Comparison of ENCODE assay signal across 24 mouse cellular contexts in genomic region chr5:53165672-53166071, GRCm38 (mm10). TPM values are rescaled to one million over a fixed set of nuclear protein-coding genes. Genes with fewer than 3 reads are reported as not detected.
DNase-seq lines count a peak whose midpoint lies in the region; ATAC-seq and TF ChIP-seq lines count a peak whose summit lies in the region.
"Had no signal": no experiment of that assay in that cellular context is flagged by ENCODE, and none has a peak within 500 bp of the region (broad histone marks: within the 10 kb centered on the region; RNA-seq: fewer than 3 reads in every experiment).

No protein-coding gene starts in this region.

- H3K4me1 ChIP-seq in forebrain, postnatal 0 days (ENCODE audit: insufficient read depth), result no peaks in the 10 kb centered on the region
- H3K4me1 ChIP-seq in forebrain, embryonic 13.5 days, result no peaks in the 10 kb centered on the region; the same call in 1 of the 2 replicates
- H3K4me1 ChIP-seq: embryonic facial prominence, embryonic 10.5 days; embryonic facial prominence, embryonic 12.5 days had no signal

- DNase-seq in forebrain, postnatal 0 days, result no peak
- DNase-seq in urinary bladder, adult 18-20 months (ENCODE audit: low spot score in 2 of 2), result peak; percentile 6 to 34
- DNase-seq in urinary bladder, postnatal 25 days (ENCODE audit: low spot score), result no peak
- peak; percentile 7 to 32 for DNase-seq in urinary bladder, postnatal 36 days (ENCODE audit: low spot score in 2 of 2)
- DNase-seq in urinary bladder, adult 2 months (ENCODE audit: low spot score), result no peak
- DNase-seq: adrenal gland, adult 8-10 months; adrenal gland, postnatal 14 days; adrenal gland, postnatal 36 days; B cell, adult 2 months; cerebellum, adult 11-12 months; cerebellum, adult 2 months; cerebellum, adult 9-10 months; cerebellum, postnatal 10 days; cerebellum, postnatal 25 days had no signal

- H3K9me3 ChIP-seq in forebrain, postnatal 0 days (ENCODE audit: low read length), result no peaks in the 10 kb centered on the region
- no peaks in the 10 kb centered on the region for H3K9me3 ChIP-seq in forebrain, embryonic 13.5 days (replicated peaks)
- H3K9me3 ChIP-seq: embryonic facial prominence, embryonic 10.5 days; embryonic facial prominence, embryonic 12.5 days had no signal

- WGBS in forebrain, postnatal 0 days, result 91% methylated on average over 5 of the region's 5 CpGs
- WGBS in forebrain, embryonic 13.5 days, result 95% methylated on average over 5 of the region's 5 CpGs

- H3K4me2 ChIP-seq in forebrain, postnatal 0 days (ENCODE audit: low read depth), result no peak overlapping the region
- no peak overlapping the region for H3K4me2 ChIP-seq in forebrain, embryonic 13.5 days
- H3K4me2 ChIP-seq: embryonic facial prominence, embryonic 12.5 days had no signal

- no peak for TF ChIP-seq CTCF in forebrain, postnatal 0 days (IDR thresholded peaks at IDR 0.05; ENCODE audit: low read depth)

- no peaks in the 10 kb centered on the region for H3K27me3 ChIP-seq in forebrain, postnatal 0 days (ENCODE audit: insufficient read depth, low read length)
- H3K27me3 ChIP-seq in forebrain, embryonic 13.5 days, result no peaks in the 10 kb centered on the region
- H3K27me3 ChIP-seq: CH12.LX; embryonic facial prominence, embryonic 12.5 days; Patski had no signal

- H3K9ac ChIP-seq in forebrain, postnatal 0 days, result no peak overlapping the region
- no peak overlapping the region for H3K9ac ChIP-seq in forebrain, embryonic 13.5 days
- H3K9ac ChIP-seq: embryonic facial prominence, embryonic 12.5 days had no signal

- ATAC-seq in forebrain, postnatal 0 days, result no peak
- no peak for ATAC-seq in forebrain, embryonic 13.5 days
- ATAC-seq: activated CD4-positive, CD25-positive, alpha-beta regulatory T cell, adult 4 months; CD4-positive, CD25-positive, alpha-beta regulatory T cell, adult 4 months; forebrain, embryonic 14.5 days; forebrain, embryonic 16.5 days; Patski had no signal

- no peak overlapping the region for H3K4me3 ChIP-seq in forebrain, postnatal 0 days (ENCODE audit: low read depth, low read length)
- H3K4me3 ChIP-seq in forebrain, embryonic 13.5 days, result no peak overlapping the region
- H3K4me3 ChIP-seq: embryonic facial prominence, embryonic 10.5 days; embryonic facial prominence, embryonic 12.5 days had no signal

- peaks cover 12% of the 10 kb centered on the region for H3K36me3 ChIP-seq in forebrain, postnatal 0 days (ENCODE audit: insufficient read depth)
- peaks cover 22% of the 10 kb centered on the region for H3K36me3 ChIP-seq in forebrain, embryonic 13.5 days (ENCODE audit: poor library complexity, severe bottlenecking)
- H3K36me3 ChIP-seq: embryonic facial prominence, embryonic 10.5 days; embryonic facial prominence, embryonic 12.5 days; G1E had no signal

- H3K27ac ChIP-seq in forebrain, postnatal 0 days (ENCODE audit: low read depth, low read length), result 0 out of 2 replicates have a peak overlapping the region, but pooled peaks have one; percentile 36
- no peak overlapping the region for H3K27ac ChIP-seq in forebrain, embryonic 13.5 days
- H3K27ac ChIP-seq: embryonic facial prominence, embryonic 10.5 days; embryonic facial prominence, embryonic 12.5 days had no signal

RNA-seq across cellular contexts. Expression of gene Sel1l3, which starts 48.1 kb away (rescaled TPM):
- 28.7 and 28.8 TPM in 2 replicates for total RNA-seq in forebrain, postnatal 0 days (2014; rRNA removed)
- 5.7 and 6.2 TPM in 2 replicates for polyA plus RNA-seq in forebrain, postnatal 0 days (2015; fragmentation: Nextera tagmentation; extraction: Ambion mirVana)
- polyA plus RNA-seq in forebrain, embryonic 13.5 days (2015; fragmentation: Nextera tagmentation; extraction: Ambion mirVana), result 7.0 and 8.5 TPM in 2 replicates
- 6.6 and 7.8 TPM in 2 replicates for polyA plus RNA-seq in urinary bladder, adult 2 months (2012; rRNA removed)
- polyA plus RNA-seq: activated CD4-positive, CD25-positive, alpha-beta regulatory T cell, adult 4 months; G1E had no signal

Comparison
In these comparisons a context has a peak if more than half of its experiments do, and no peak if none do; other contexts are left out.
1. DNase-seq: peak in urinary bladder, adult 18-20 months (2 of 2) and urinary bladder, postnatal 36 days (2 of 2); none in forebrain, postnatal 0 days (single experiment), urinary bladder, postnatal 25 days (single experiment) and urinary bladder, adult 2 months (single experiment).